Mouse (Mus musculus): Measurements from ENCODE around the gene Olfr1270.
"Not testable (repeated sequence)": the region's sequence is repeated elsewhere in the genome, so short reads cannot be mapped to it uniquely, and the experiment has no call there.

DNA sequence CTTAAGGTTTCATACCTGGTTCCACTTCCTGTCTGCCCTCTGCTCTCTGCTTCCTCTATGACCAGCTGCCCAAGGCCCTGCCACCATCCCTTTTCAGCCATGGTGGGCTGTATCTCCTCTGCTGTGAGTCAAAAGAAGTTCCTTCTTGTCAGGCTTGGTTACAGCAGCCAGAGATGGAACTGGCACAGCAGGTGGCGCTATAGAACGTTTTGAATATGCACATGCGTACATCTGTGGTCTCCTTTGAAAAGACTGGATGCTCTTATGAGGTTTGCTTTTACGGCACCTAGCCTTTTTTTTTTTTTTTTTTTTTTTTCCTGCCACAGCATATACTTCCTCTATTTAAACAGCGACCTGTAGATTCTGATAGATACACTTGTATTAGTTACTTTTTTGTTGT is 34.2 kb upstream of the Olfr1270 start:
- TF ChIP-seq CTCF (IDR thresholded peaks at IDR 0.05; ENCODE audit: borderline replicate concordance, extremely low read depth, insufficient read depth, insufficient read length); POLR2A (IDR thresholded peaks at IDR 0.05; ENCODE audit: borderline replicate concordance, extremely low read depth, insufficient read depth, insufficient read length, poor library complexity, severe bottlenecking): not testable (repeated sequence)
